Mouse (Mus musculus) right cerebral cortex, adult 2 months (tissue): Measurements from ENCODE around the gene Psmg4.

Experiments
- DNase-seq, 2 experiments: peaks; one replicate each; pipeline ENCODE4 v3.0.0; 2021 to 2022; ENCODE audit warnings: low spot score in 2 of 2

The Psmg4 gene

GRCm38 (mm10) chr13:34195676-34196075 is 32.9 kb downstream of the Psmg4 start:
- DNase-seq, result peak in 1 of 2 experiments; percentile 20

DNA sequence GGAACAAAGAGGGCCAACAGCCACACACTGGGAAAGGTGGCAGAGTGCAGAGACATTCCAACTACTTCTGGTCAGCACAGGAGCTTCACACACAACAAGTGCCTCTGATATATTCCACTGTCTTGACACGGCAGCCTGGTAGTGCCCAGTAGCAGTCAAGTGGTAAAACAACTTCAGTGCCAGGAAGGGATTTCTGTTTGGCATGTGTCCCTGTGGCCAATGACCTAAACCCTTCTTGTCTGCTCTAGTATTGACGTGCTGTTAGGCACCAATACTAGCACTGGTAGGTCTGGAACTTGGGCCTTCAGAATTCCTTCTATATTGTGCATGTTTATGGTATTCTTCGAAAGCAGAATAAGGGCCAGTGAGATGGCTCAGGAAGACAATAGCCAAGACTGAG is 42.5 kb downstream of the Psmg4 start:
- no peak for DNase-seq

DNA sequence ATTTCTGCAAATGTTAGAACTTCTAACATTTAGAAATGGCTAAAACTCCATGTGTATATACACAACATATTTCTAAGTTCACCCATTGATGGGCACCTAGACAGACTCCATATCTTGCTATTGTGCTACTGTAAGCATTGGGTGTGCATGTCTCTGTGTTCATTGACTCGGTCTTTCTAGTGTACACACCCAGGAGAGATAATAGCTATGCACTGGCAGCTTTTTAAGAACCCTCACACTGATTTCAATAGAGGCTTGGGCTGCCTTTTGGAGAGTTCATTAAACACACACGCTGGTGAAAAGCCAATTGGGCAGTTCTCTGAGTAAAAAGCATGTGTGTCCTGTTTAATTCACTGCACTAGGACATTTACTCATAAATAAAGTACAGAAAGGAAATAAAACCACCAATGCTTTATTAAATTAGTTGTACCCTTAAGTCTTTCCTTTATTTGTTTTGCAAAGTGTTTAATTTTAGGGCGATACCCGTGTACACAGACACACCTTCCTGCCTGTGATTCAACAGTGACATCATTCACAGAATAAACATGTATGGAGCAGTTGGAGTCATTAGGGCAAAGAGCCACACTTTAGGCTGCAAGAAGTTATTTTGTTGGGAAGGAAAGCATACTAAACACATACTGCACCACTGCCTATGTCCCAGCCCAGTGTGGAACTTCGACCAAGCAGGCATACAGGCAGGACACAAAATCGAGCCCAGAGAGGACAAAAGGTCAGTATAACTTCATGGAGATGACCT is 45.1 kb downstream of the Psmg4 start:
- DNase-seq, result no peak

GRCm38 (mm10) chr13:34211261-34211775 is 48.6 kb downstream of the Psmg4 start:
- no peak for DNase-seq

DNA sequence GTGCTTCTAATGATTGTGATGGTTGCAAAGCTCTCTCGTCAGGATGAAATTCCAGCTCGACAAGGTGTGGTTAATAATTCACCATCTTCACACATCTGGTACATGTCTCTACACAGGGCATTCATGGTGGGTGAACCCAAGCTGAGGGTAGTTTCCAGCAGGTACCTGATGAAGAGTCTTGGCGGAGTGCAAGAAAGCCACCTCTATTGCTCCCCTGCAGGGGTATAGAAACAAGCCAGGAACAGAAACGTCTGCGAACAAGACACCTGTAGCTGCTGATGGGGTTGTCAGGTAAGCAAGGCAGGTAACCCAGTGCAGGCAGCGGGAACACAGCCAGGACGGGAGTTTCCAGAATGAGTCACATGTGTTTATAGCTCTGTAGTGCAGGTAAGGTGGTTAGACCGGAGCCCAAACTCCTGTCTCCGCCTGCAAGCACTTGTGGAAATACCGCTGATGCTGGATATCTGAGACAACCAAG is 50.0 kb downstream of the Psmg4 start:
- DNase-seq, result no peak

- no peak for DNase-seq
Measured at GRCm38 (mm10) chr13:34214855-34215254, 52.1 kb downstream of the Psmg4 start.

GRCm38 (mm10) chr13:34218776-34219175 is 56.0 kb downstream of the Psmg4 start:
- no peak for DNase-seq

DNA sequence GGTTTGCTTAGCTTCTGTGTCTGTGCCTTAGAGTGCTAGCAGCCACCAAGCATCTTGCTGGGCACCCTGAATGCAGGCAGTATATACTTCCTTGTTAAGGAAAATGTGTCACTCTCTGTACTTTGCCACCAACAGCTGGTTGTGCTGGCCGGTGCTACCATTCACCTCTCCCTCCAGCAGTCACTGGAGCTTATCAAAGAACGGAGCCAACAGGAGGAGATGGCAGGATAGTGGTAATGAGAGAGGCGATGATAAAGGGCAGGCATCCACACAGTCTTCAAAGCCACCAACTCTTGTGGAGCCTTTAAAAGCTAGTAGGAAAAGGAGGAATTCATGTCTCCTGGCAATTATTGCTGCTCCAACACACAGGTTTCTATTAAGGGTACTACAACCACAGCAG is 57.0 kb downstream of the Psmg4 start:
- no peak for DNase-seq

GRCm38 (mm10) chr13:34222985-34223384 is 60.2 kb downstream of the Psmg4 start:
- DNase-seq, result peak in 1 of 2 experiments; percentile 38

DNA sequence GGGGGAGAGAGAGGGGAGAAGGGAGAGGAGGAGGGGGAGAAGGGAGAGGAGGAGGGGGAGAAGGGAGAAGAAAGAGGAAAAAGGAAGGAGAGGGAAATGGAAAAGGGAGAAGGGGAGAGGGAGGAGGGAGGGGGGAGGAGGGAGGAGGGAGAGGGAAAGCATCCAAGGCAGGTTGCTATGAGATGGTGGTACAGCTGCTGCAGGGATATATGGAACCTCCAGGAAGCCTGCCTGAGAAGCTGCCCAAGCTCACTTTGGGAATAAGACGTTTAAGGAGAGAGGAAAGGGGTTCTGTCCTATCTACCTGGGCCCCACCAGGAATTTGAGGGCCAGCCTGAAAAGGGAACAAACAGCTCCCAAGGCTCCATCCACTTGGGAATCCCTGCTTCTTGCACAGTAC is 64.2 kb downstream of the Psmg4 start:
- no peak for DNase-seq
